Mouse (Mus musculus): ENCODE measurements around the gene Tatdn3.

- TF ChIP-seq ZNF384 (IDR thresholded peaks at IDR 0.05; ENCODE audit: low read depth, low read length) (no peak), ZC3H11A (IDR thresholded peaks at IDR 0.05; ENCODE audit: borderline replicate concordance, low read depth, low read length) (no peak), MAFK (IDR thresholded peaks at IDR 0.05; ENCODE audit: insufficient read depth, low read depth, low read length) (no peak), HCFC1 (IDR thresholded peaks at IDR 0.05; ENCODE audit: borderline replicate concordance, insufficient read depth, low read length) (no peak), CHD2 (IDR thresholded peaks at IDR 0.05; ENCODE audit: low read depth, low read length) (no peak)
These were observed 22.9 kb upstream of the Tatdn3 start for GRCm38 (mm10) chr1:191085597-191085996.
